1 mouse cellular context compared by ENCODE assay signal in genomic region chr13:83020829-83021228, GRCm38 (mm10).
TF ChIP-seq lines count a peak whose summit lies in the region.

No protein-coding gene starts in this region.

TF ChIP-seq in MEL, 35 proteins besides CTCF, POLR2A, EP300 and RAD21 (continued from another document):
- TF ChIP-seq MAX (IDR thresholded peaks at IDR 0.05; ENCODE audit: low read length) (peak; percentile 76; the same call in 1 of the 2 replicates), BHLHE40 (IDR thresholded peaks at IDR 0.05; ENCODE audit: borderline replicate concordance, low read depth, low read length) (peak; percentile 92), RCOR1 (IDR thresholded peaks at IDR 0.05; ENCODE audit: low read depth, low read length) (peak; percentile 67; the same call in 1 of the 2 replicates), E2F4 (IDR thresholded peaks at IDR 0.05; ENCODE audit: borderline replicate concordance, low read depth, low read length) (no peak), ELF1 (IDR thresholded peaks at IDR 0.05; ENCODE audit: low read depth, low read length) (no peak), NELFE (IDR thresholded peaks at IDR 0.05; ENCODE audit: low read depth, low read length) (no peak), TBP (IDR thresholded peaks at IDR 0.05; ENCODE audit: low read depth, low read length) (peak; percentile 36; the same call in 1 of the 2 replicates), MYB (IDR thresholded peaks at IDR 0.05; ENCODE audit: low read depth, low read length) (peak; percentile 59; the same call in 1 of the 2 replicates), SMC3 (IDR thresholded peaks at IDR 0.05; ENCODE audit: low read depth, low read length) (peak; percentile 17; the same call in 1 of the 2 replicates), ZKSCAN1 (IDR thresholded peaks at IDR 0.05; ENCODE audit: low read depth, low read length) (no peak), USF2 (IDR thresholded peaks at IDR 0.05; ENCODE audit: borderline replicate concordance in 1 of 2, insufficient read depth in 1 of 2, low read depth in 1 of 2, low read length in 2 of 2) (no peak), ZMIZ1 (IDR thresholded peaks at IDR 0.05; ENCODE audit: low read depth, low read length) (no peak), MEF2A (IDR thresholded peaks at IDR 0.05; ENCODE audit: extremely low read depth, insufficient replicate concordance, low read depth, low read length, poor library complexity, severe bottlenecking) (no peak), MAZ (IDR thresholded peaks at IDR 0.05; ENCODE audit: low read depth, low read length) (no peak), UBTF (IDR thresholded peaks at IDR 0.05; ENCODE audit: borderline replicate concordance, insufficient read depth, low read depth, low read length) (no peak), SIN3A (IDR thresholded peaks at IDR 0.05; ENCODE audit: low read length) (peak; percentile 70; the same call in 1 of the 2 replicates), MXI1 (IDR thresholded peaks at IDR 0.05; ENCODE audit: low read depth, low read length) (peak; percentile 87), POLR2AphosphoS5 (IDR thresholded peaks at IDR 0.05; ENCODE audit: borderline replicate concordance, low read depth, low read length) (no peak), ETS1 (IDR thresholded peaks at IDR 0.05; ENCODE audit: low read depth, low read length) (peak; percentile 93), GATA1 (IDR thresholded peaks at IDR 0.05; ENCODE audit: low read depth, low read length) (peak; percentile 96), TAL1 (IDR thresholded peaks at IDR 0.05; ENCODE audit: low read length) (peak; percentile 93), TCF12 (IDR thresholded peaks at IDR 0.05; ENCODE audit: low read depth, low read length) (peak; percentile 95), ZC3H11A (IDR thresholded peaks at IDR 0.05; ENCODE audit: low read depth, low read length) (no peak), MAFK (IDR thresholded peaks at IDR 0.05; ENCODE audit: borderline replicate concordance, low read depth, low read length) (peak; percentile 49; the same call in 1 of the 2 replicates), ZNF384 (IDR thresholded peaks at IDR 0.05; ENCODE audit: low read depth, low read length) (no peak), MYC (IDR thresholded peaks at IDR 0.05; ENCODE audit: low read depth, low read length) (peak; percentile 80), CHD1 (IDR thresholded peaks at IDR 0.05; ENCODE audit: low read depth, low read length) (no peak)
